Mouse (Mus musculus): Measurements from ENCODE around the gene Rab3a. TPM values are rescaled to one million over a fixed set of nuclear protein-coding genes. Genes with fewer than 3 reads are reported as not detected.

The Rab3a gene
- polyA plus RNA-seq, 1 experiment from 2014 or later: 70.3 TPM

GRCm38 (mm10) chr8:70775227-70775626 is 20.7 kb downstream of the Rab3a start:
- 98% methylated on average over 5 of the region's 5 CpGs for WGBS
- Histone ChIP-seq H3K27ac (peak overlapping the region; percentile 96), H3K36me3 (peaks cover 72% of the 10 kb centered on the region), H3K4me1 (replicated peaks) (peaks cover 53% of the 10 kb centered on the region), H3K27me3 (ENCODE audit: insufficient read depth, poor library complexity, severe bottlenecking) (peaks cover 2% of the 10 kb centered on the region; the same call in 1 of the 2 replicates), H3K9me3 (no peaks in the 10 kb centered on the region), H3K4me3 (peak overlapping the region; percentile 79)
- no peak for DNase-seq (ENCODE audit: low spot score)

GRCm38 (mm10) chr8:70775851-70776495 is 21.5 kb downstream of the Rab3a start:
- 5% methylated on average over 34 of the region's 34 CpGs for WGBS
- H3K4me3 ChIP-seq: peak overlapping the region; percentile 79
- peaks cover 72% of the 10 kb centered on the region for H3K36me3 ChIP-seq
- no peaks in the 10 kb centered on the region for H3K9me3 ChIP-seq
- peaks cover 53% of the 10 kb centered on the region for H3K4me1 ChIP-seq (replicated peaks)
- peaks cover under 1% of the 10 kb centered on the region; the same call in 1 of the 2 replicates for H3K27me3 ChIP-seq (ENCODE audit: insufficient read depth, poor library complexity, severe bottlenecking)
- peak; percentile 25 for DNase-seq (ENCODE audit: low spot score)
- H3K27ac ChIP-seq: peak overlapping the region; percentile 96

- peak within 1 kb of the TSS; percentile 79 for H3K4me3 ChIP-seq
- no peaks in the 10 kb centered on the region for H3K27me3 ChIP-seq (ENCODE audit: insufficient read depth, poor library complexity, severe bottlenecking)
- no peaks in the 10 kb centered on the region for H3K9me3 ChIP-seq
- peaks cover 53% of the 10 kb centered on the region for H3K4me1 ChIP-seq (replicated peaks)
- under 1% methylated on average over 94 of the region's 94 CpGs for WGBS
- peaks cover 72% of the 10 kb centered on the region for H3K36me3 ChIP-seq
- H3K27ac ChIP-seq: peak within 1 kb of the TSS; percentile 96
- DNase-seq (ENCODE audit: low spot score): peak; percentile 99
Observed at GRCm38 (mm10) chr8:70776496-70777444, 22.3 kb downstream of the Rab3a start, which contains the start of gene Pik3r2. Pik3r2 (minus strand) TSS chr8:70776713.

GRCm38 (mm10) chr8:70780093-70780492 is 25.6 kb downstream of the Rab3a start:
- no peak overlapping the region for H3K4me3 ChIP-seq
- no peak for DNase-seq (ENCODE audit: low spot score)
- peaks cover 72% of the 10 kb centered on the region for H3K36me3 ChIP-seq
- no peaks in the 10 kb centered on the region for H3K9me3 ChIP-seq
- peaks cover 34% of the 10 kb centered on the region for H3K4me1 ChIP-seq (replicated peaks)
- no peak overlapping the region for H3K27ac ChIP-seq
- no peaks in the 10 kb centered on the region for H3K27me3 ChIP-seq (ENCODE audit: insufficient read depth, poor library complexity, severe bottlenecking)
- WGBS: 79% methylated on average over 11 of the region's 11 CpGs

- Histone ChIP-seq H3K9me3 (no peaks in the 10 kb centered on the region), H3K4me1 (replicated peaks) (peaks cover 40% of the 10 kb centered on the region), H3K27ac (no peak overlapping the region), H3K4me3 (no peak overlapping the region), H3K36me3 (peaks cover 84% of the 10 kb centered on the region), H3K27me3 (ENCODE audit: insufficient read depth, poor library complexity, severe bottlenecking) (peaks cover 46% of the 10 kb centered on the region)
- DNase-seq (ENCODE audit: low spot score): no peak
- 87% methylated on average over 25 of the region's 25 CpGs for WGBS
Observed at GRCm38 (mm10) chr8:70786291-70787050, 32.0 kb downstream of the Rab3a start.

- H3K36me3 ChIP-seq: peaks cover 78% of the 10 kb centered on the region
- peaks cover 46% of the 10 kb centered on the region for H3K27me3 ChIP-seq (ENCODE audit: insufficient read depth, poor library complexity, severe bottlenecking)
- H3K9me3 ChIP-seq: no peaks in the 10 kb centered on the region
- 90% methylated on average over 3 of the region's 3 CpGs for WGBS
- no peak for DNase-seq (ENCODE audit: low spot score)
- H3K4me1 ChIP-seq (replicated peaks): peaks cover 46% of the 10 kb centered on the region
- H3K27ac ChIP-seq: no peak overlapping the region
- peak overlapping the region; percentile 43; the same call in 1 of the 2 replicates for H3K4me3 ChIP-seq
Observed at GRCm38 (mm10) chr8:70787051-70787445, 32.6 kb downstream of the Rab3a start.

- H3K27ac ChIP-seq: peak overlapping the region; percentile 20; the same call in 1 of the 2 replicates
Observed at GRCm38 (mm10) chr8:70787941-70788667, 33.6 kb downstream of the Rab3a start.

GRCm38 (mm10) chr8:70789046-70789445 is 34.6 kb downstream of the Rab3a start:
- no peak for DNase-seq (ENCODE audit: low spot score)
- 78% methylated on average over 10 of the region's 10 CpGs for WGBS
- Histone ChIP-seq H3K9me3 (no peaks in the 10 kb centered on the region), H3K27me3 (ENCODE audit: insufficient read depth, poor library complexity, severe bottlenecking) (peaks cover 56% of the 10 kb centered on the region), H3K4me3 (0 out of 2 replicates have a peak overlapping the region, but pooled peaks have one; percentile 0), H3K36me3 (peaks cover 58% of the 10 kb centered on the region), H3K27ac (0 out of 2 replicates have a peak overlapping the region, but pooled peaks have one; percentile 2), H3K4me1 (replicated peaks) (peaks cover 65% of the 10 kb centered on the region)

More at GRCm38 (mm10) chr8:70787941-70788667, 33.6 kb downstream of the Rab3a start:
- WGBS: 14% methylated on average over 30 of the region's 30 CpGs
- H3K36me3 ChIP-seq: peaks cover 68% of the 10 kb centered on the region
- peak overlapping the region; percentile 43 for H3K4me3 ChIP-seq
- peak; percentile 82 for DNase-seq (ENCODE audit: low spot score)
- H3K4me1 ChIP-seq (replicated peaks): peaks cover 57% of the 10 kb centered on the region
- no peaks in the 10 kb centered on the region for H3K9me3 ChIP-seq
- H3K27me3 ChIP-seq (ENCODE audit: insufficient read depth, poor library complexity, severe bottlenecking): peaks cover 46% of the 10 kb centered on the region

- H3K27me3 ChIP-seq (ENCODE audit: insufficient read depth, poor library complexity, severe bottlenecking): peaks cover 73% of the 10 kb centered on the region
- peaks cover 40% of the 10 kb centered on the region for H3K36me3 ChIP-seq
- 65% methylated on average over 8 of the region's 8 CpGs for WGBS
- no peak for DNase-seq (ENCODE audit: low spot score)
- no peaks in the 10 kb centered on the region for H3K9me3 ChIP-seq
- H3K4me3 ChIP-seq: peak overlapping the region; percentile 74; the same call in 1 of the 2 replicates
- H3K27ac ChIP-seq: peak overlapping the region; percentile 53; the same call in 1 of the 2 replicates
- peaks cover 76% of the 10 kb centered on the region for H3K4me1 ChIP-seq (replicated peaks)
Observed at GRCm38 (mm10) chr8:70790846-70791245, 36.4 kb downstream of the Rab3a start.

GRCm38 (mm10) chr8:70791294-70791701 is 36.8 kb downstream of the Rab3a start:
- Histone ChIP-seq H3K9me3 (no peaks in the 10 kb centered on the region), H3K36me3 (peaks cover 36% of the 10 kb centered on the region), H3K27ac (peak overlapping the region; percentile 53; the same call in 1 of the 2 replicates), H3K4me3 (peak overlapping the region; percentile 74), H3K27me3 (ENCODE audit: insufficient read depth, poor library complexity, severe bottlenecking) (peaks cover 75% of the 10 kb centered on the region), H3K4me1 (replicated peaks) (peaks cover 79% of the 10 kb centered on the region)
- DNase-seq (ENCODE audit: low spot score): no peak
- WGBS: 79% methylated on average over 7 of the region's 7 CpGs

GRCm38 (mm10) chr8:70791975-70792691 is 37.7 kb downstream of the Rab3a start:
- Histone ChIP-seq H3K27ac (peak overlapping the region; percentile 95), H3K27me3 (ENCODE audit: insufficient read depth, poor library complexity, severe bottlenecking) (peaks cover 75% of the 10 kb centered on the region), H3K9me3 (no peaks in the 10 kb centered on the region), H3K4me1 (replicated peaks) (peaks cover 87% of the 10 kb centered on the region), H3K36me3 (peaks cover 27% of the 10 kb centered on the region), H3K4me3 (peak overlapping the region; percentile 74)
- 5% methylated on average over 58 of the region's 58 CpGs for WGBS
- DNase-seq (ENCODE audit: low spot score): peak; percentile 98
